Mouse (Mus musculus): ENCODE results near the gene Ankrd50. TPM values are rescaled to one million over a fixed set of nuclear protein-coding genes. Genes with fewer than 3 reads are reported as not detected.

The Ankrd50 gene
- 17.7 and 17.8 TPM in 2 replicates for polyA plus RNA-seq (2015; fragmentation: Nextera tagmentation; extraction: Ambion mirVana)

DNA sequence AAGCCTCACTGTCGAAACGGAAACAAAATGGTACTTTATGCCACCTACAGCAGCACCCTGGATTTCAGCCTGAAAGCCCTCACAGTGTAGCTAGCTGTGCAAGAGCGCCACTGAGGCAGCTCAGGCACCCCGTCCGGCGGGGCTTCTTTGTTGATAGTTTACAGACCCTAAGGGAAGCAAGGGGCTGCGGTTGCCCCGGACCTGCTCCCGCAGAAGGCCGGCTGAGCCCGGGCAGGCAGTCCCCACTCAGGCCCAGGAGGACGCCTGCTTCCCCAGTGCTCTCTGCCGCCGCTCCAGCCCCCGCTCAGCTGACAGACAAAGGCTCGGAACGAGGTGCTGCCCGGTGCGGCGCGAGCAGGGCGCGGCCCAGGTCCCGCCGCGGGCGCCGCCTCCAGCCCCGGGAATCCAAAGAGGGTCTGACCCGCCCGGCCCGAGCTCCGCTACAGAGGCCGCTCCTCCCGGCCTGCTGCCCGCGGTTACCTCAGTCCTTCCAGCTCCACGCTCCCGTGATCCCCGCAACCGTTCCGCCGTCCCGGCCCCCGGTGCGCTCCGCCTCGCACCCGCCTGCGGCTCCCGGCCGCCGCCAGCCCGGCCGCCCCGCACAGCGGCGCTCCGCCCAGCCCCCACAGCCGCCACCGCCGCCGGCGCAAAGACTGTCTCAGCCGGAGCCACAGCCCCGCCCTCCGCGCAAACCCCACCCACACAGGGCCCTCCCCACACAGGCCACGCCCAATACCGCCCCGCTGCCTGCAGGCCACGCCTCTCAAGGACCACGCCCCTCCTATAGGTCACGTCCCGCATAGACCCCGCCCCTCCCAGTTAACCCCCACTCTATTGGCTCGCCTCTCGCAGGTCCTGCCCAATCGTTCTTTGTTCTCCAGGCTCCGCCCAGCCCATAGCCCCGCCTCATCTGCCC, at the start of gene Ankrd50:
Ankrd50 (minus strand) TSS at position 654 of the 916 bp plus-strand sequence.
- Histone ChIP-seq H3K4me1 (peaks cover 33% of the 10 kb centered on the region), H3K27ac (peak within 1 kb of the TSS; percentile 94), H3K27me3 (no peaks in the 10 kb centered on the region), H3K9ac (peak within 1 kb of the TSS; percentile 99), H3K4me3 (peak within 1 kb of the TSS; percentile 99), H3K9me3 (no peaks in the 10 kb centered on the region), H3K36me3 (peaks cover 6% of the 10 kb centered on the region; the same call in 1 of the 2 replicates), H3K4me2 (peak within 1 kb of the TSS; percentile 76)
- peak; percentile 98 for ATAC-seq (ENCODE audit: borderline replicate concordance, extremely low read depth, low FRiP score, low TSS enrichment)
- WGBS = under 1% methylated on average over 64 of the region's 81 CpGs

DNA sequence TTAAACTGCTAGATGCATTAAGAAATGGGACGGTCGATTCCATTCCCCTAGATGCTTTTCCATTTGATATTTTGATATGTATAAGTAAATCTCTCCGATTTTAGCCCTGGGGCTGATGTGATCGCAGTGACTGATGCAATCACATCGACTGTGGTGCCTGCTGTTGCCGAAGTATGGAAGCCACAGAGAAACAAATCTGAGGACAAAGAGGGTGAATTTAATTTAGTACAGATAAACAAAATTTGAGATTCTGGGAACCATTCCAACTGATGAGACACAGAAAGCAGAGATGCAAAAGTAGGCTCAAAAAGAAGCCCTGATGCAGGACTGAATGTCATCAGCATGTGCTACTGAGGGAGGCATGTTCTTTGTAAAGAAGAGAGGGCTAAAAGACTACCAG, 49.6 kb upstream of the Ankrd50 start:
- Histone ChIP-seq H3K9ac (no peak overlapping the region), H3K9me3 (no peaks in the 10 kb centered on the region)
- WGBS = 58% methylated on average over 6 of the region's 6 CpGs

GRCm38 (mm10) chr3:38520426-38520825, 35.8 kb upstream of the Ankrd50 start:
- Histone ChIP-seq H3K27ac (no peak overlapping the region), H3K36me3 (no peaks in the 10 kb centered on the region), H3K27me3 (no peaks in the 10 kb centered on the region), H3K4me3 (no peak overlapping the region), H3K4me2 (no peak overlapping the region), H3K9ac (no peak overlapping the region), H3K4me1 (no peaks in the 10 kb centered on the region), H3K9me3 (no peaks in the 10 kb centered on the region)
- WGBS = 87% methylated on average over 2 of the region's 2 CpGs
- no peak for ATAC-seq (ENCODE audit: borderline replicate concordance, extremely low read depth, low FRiP score, low TSS enrichment)

More for the DNA sequence above, 49.6 kb upstream of the Ankrd50 start:
- no peak overlapping the region for H3K4me2 ChIP-seq
- H3K27ac ChIP-seq = no peak overlapping the region
- no peaks in the 10 kb centered on the region for H3K27me3 ChIP-seq
- no peak for ATAC-seq (ENCODE audit: borderline replicate concordance, extremely low read depth, low FRiP score, low TSS enrichment)
- no peak overlapping the region for H3K4me3 ChIP-seq
- H3K36me3 ChIP-seq = no peaks in the 10 kb centered on the region
- peaks cover 6% of the 10 kb centered on the region for H3K4me1 ChIP-seq

- H3K4me1 ChIP-seq = no peaks in the 10 kb centered on the region
- no peaks in the 10 kb centered on the region for H3K9me3 ChIP-seq
- no peak overlapping the region for H3K27ac ChIP-seq
- H3K4me2 ChIP-seq = no peak overlapping the region
- no peak overlapping the region for H3K9ac ChIP-seq
- no peak overlapping the region for H3K4me3 ChIP-seq
- no peaks in the 10 kb centered on the region for H3K36me3 ChIP-seq
- H3K27me3 ChIP-seq = no peaks in the 10 kb centered on the region
- WGBS = 75% methylated on average over 3 of the region's 3 CpGs
- no peak for ATAC-seq (ENCODE audit: borderline replicate concordance, extremely low read depth, low FRiP score, low TSS enrichment)
Observed at GRCm38 (mm10) chr3:38519971-38520370, 35.3 kb upstream of the Ankrd50 start.

DNA sequence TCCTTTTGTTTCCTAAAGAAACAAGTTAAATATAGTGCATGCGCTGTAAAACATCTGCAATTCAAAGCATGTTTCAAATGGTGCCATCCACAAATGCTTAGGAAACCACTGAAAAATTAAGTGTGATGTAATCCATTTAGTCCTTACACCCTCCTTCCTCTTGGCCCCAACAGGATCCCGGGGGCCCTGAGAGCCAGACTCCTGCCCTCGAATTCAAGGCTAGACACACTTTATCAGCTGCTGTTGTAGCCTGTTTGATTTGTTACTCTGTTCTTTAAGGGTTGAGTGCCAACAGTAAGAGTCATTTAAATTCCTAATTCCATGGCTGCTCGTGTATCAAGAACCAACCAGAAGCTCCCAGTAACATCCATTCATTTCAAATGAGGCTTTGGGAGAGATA, 19.0 kb upstream of the Ankrd50 start:
- Histone ChIP-seq H3K4me2 (no peak overlapping the region), H3K9ac (no peak overlapping the region), H3K4me1 (0 out of 2 replicates have a peak, but pooled peaks cover 6% of the 10 kb centered on the region), H3K27ac (no peak overlapping the region), H3K27me3 (no peaks in the 10 kb centered on the region), H3K4me3 (no peak overlapping the region), H3K9me3 (no peaks in the 10 kb centered on the region), H3K36me3 (no peaks in the 10 kb centered on the region)
- no peak; the same call in 1 of the 2 replicates for ATAC-seq (ENCODE audit: borderline replicate concordance, extremely low read depth, low FRiP score, low TSS enrichment)
- WGBS = 24% methylated on average over 4 of the region's 4 CpGs

DNA sequence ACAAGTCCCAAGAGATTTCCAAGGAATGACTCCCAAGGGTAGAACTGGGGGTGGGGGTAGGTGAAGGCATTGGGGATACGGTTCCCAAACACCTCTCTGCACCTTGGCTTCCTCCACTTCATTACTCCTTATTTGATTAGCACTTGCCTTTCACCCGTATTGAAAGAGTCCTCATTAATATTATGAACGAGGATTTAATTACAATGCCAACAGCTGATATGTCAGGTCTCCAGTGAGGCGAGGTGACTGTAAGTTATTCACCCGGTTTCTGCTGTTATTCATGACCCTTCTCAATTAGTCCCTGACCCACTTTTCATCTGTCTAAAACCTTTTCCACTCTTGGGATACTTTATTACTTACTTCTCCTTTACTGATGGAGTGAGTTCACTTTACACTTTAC, 17.5 kb upstream of the Ankrd50 start:
- ATAC-seq (ENCODE audit: borderline replicate concordance, extremely low read depth, low FRiP score, low TSS enrichment) = no peak
- 58% methylated on average over 5 of the region's 5 CpGs for WGBS
- Histone ChIP-seq H3K9ac (no peak overlapping the region), H3K27me3 (no peaks in the 10 kb centered on the region), H3K27ac (no peak overlapping the region), H3K4me3 (no peak overlapping the region), H3K36me3 (no peaks in the 10 kb centered on the region), H3K4me1 (0 out of 2 replicates have a peak, but pooled peaks cover 6% of the 10 kb centered on the region), H3K9me3 (no peaks in the 10 kb centered on the region), H3K4me2 (no peak overlapping the region)

DNA sequence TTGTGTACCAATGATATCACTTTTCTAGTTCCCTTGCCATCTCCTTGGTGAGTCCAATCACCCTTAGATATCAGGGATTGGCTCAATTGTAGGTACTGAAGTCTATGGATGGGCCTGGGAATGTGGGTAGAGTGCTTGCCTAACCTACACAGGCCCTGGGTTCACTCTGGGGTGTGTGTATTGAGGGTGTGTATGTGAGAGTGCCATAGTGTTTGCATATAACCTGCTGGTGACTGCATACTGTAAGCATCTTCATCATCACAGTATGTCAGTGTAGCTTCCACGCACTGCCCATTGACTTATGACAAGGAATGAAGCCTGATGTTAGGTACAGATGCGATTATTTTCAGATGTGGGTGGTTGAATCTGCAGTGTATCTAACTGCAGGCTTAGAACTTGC, 17.1 kb upstream of the Ankrd50 start:
- no peak overlapping the region for H3K4me3 ChIP-seq
- H3K9ac ChIP-seq = no peak overlapping the region
- H3K4me1 ChIP-seq = 0 out of 2 replicates have a peak, but pooled peaks cover 6% of the 10 kb centered on the region
- H3K36me3 ChIP-seq = no peaks in the 10 kb centered on the region
- no peak overlapping the region for H3K4me2 ChIP-seq
- 94% methylated on average over 2 of the region's 2 CpGs for WGBS
- H3K27me3 ChIP-seq = no peaks in the 10 kb centered on the region
- H3K9me3 ChIP-seq = no peaks in the 10 kb centered on the region
- no peak overlapping the region for H3K27ac ChIP-seq
- ATAC-seq (ENCODE audit: borderline replicate concordance, extremely low read depth, low FRiP score, low TSS enrichment) = no peak

- H3K4me2 ChIP-seq = no peak overlapping the region
- ATAC-seq (ENCODE audit: borderline replicate concordance, extremely low read depth, low FRiP score, low TSS enrichment) = no peak
- no peak overlapping the region for H3K4me3 ChIP-seq
- H3K36me3 ChIP-seq = no peaks in the 10 kb centered on the region
- WGBS = 73% methylated on average over 5 of the region's 5 CpGs
- H3K4me1 ChIP-seq = 0 out of 2 replicates have a peak, but pooled peaks cover 6% of the 10 kb centered on the region
- H3K27me3 ChIP-seq = no peaks in the 10 kb centered on the region
- H3K9me3 ChIP-seq = no peaks in the 10 kb centered on the region
- no peak overlapping the region for H3K9ac ChIP-seq
- no peak overlapping the region for H3K27ac ChIP-seq
Observed at GRCm38 (mm10) chr3:38501316-38501715, 16.7 kb upstream of the Ankrd50 start.

GRCm38 (mm10) chr3:38498561-38498960, 13.9 kb upstream of the Ankrd50 start:
- Histone ChIP-seq H3K9me3 (no peaks in the 10 kb centered on the region), H3K4me3 (no peak overlapping the region), H3K4me2 (no peak overlapping the region), H3K36me3 (no peaks in the 10 kb centered on the region), H3K4me1 (0 out of 2 replicates have a peak, but pooled peaks cover 4% of the 10 kb centered on the region), H3K9ac (no peak overlapping the region), H3K27me3 (no peaks in the 10 kb centered on the region), H3K27ac (no peak overlapping the region)
- 100% methylated on average over 3 of the region's 3 CpGs for WGBS
- no peak for ATAC-seq (ENCODE audit: borderline replicate concordance, extremely low read depth, low FRiP score, low TSS enrichment)

DNA sequence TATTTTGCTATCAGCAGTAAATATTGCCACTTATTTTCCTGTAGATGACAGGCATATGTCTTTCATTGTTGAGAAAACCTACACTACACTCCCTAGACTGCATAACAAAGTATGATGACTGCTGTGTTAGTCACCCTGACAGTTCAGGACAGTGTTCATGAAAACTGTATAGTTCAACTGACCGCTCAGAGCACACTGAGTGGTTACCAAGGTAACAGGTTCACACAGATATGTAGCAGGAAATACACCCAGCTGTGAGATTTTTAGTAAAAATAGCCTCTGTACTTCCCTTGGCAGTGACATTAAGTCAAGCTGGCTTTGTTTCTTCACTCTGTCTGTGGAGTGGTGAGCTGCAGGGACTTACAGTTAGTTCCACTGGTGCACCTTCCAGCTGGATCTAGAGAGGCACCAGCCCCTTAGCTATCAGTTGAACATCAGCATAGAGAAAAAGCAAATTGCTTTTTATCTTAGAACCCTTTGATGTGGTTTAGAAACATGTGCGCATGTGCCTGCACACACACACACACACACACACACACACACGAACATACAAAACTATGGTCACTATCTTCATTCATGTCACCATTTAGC, 12.2 kb upstream of the Ankrd50 start:
- H3K9me3 ChIP-seq = no peaks in the 10 kb centered on the region
- no peak for ATAC-seq (ENCODE audit: borderline replicate concordance, extremely low read depth, low FRiP score, low TSS enrichment)
- no peaks in the 10 kb centered on the region for H3K4me1 ChIP-seq
- no peaks in the 10 kb centered on the region for H3K27me3 ChIP-seq
- H3K4me3 ChIP-seq = no peak overlapping the region
- no peaks in the 10 kb centered on the region for H3K36me3 ChIP-seq
- H3K9ac ChIP-seq = no peak overlapping the region
- 81% methylated on average over 3 of the region's 3 CpGs for WGBS
- H3K27ac ChIP-seq = no peak overlapping the region
- no peak overlapping the region for H3K4me2 ChIP-seq

- Histone ChIP-seq H3K9ac (no peak overlapping the region), H3K9me3 (no peaks in the 10 kb centered on the region), H3K27ac (no peak overlapping the region), H3K36me3 (no peaks in the 10 kb centered on the region), H3K27me3 (no peaks in the 10 kb centered on the region), H3K4me2 (no peak overlapping the region), H3K4me1 (no peaks in the 10 kb centered on the region), H3K4me3 (no peak overlapping the region)
- ATAC-seq (ENCODE audit: borderline replicate concordance, extremely low read depth, low FRiP score, low TSS enrichment) = no peak
- 70% methylated on average over 3 of the region's 3 CpGs for WGBS
Observed at GRCm38 (mm10) chr3:38491702-38492101, 7.1 kb upstream of the Ankrd50 start.

GRCm38 (mm10) chr3:38491236-38491635, 6.6 kb upstream of the Ankrd50 start:
- no peaks in the 10 kb centered on the region for H3K27me3 ChIP-seq
- H3K36me3 ChIP-seq = no peaks in the 10 kb centered on the region
- H3K4me2 ChIP-seq = no peak overlapping the region
- no peak overlapping the region for H3K4me3 ChIP-seq
- no peaks in the 10 kb centered on the region for H3K9me3 ChIP-seq
- no peak overlapping the region for H3K9ac ChIP-seq
- H3K27ac ChIP-seq = no peak overlapping the region
- H3K4me1 ChIP-seq = no peaks in the 10 kb centered on the region
- no peak for ATAC-seq (ENCODE audit: borderline replicate concordance, extremely low read depth, low FRiP score, low TSS enrichment)
- WGBS = 76% methylated on average over 3 of the region's 3 CpGs
